Mouse (Mus musculus) cerebellum, postnatal 36 days (tissue): ENCODE data around the gene Atp5s.

Source experiments
- DNase-seq, 2 experiments: peaks; one replicate each; pipeline ENCODE4 v3.0.0; 2021 to 2022; ENCODE audit warnings: mixed read lengths in 2 of 2

Gene Atp5s

DNA sequence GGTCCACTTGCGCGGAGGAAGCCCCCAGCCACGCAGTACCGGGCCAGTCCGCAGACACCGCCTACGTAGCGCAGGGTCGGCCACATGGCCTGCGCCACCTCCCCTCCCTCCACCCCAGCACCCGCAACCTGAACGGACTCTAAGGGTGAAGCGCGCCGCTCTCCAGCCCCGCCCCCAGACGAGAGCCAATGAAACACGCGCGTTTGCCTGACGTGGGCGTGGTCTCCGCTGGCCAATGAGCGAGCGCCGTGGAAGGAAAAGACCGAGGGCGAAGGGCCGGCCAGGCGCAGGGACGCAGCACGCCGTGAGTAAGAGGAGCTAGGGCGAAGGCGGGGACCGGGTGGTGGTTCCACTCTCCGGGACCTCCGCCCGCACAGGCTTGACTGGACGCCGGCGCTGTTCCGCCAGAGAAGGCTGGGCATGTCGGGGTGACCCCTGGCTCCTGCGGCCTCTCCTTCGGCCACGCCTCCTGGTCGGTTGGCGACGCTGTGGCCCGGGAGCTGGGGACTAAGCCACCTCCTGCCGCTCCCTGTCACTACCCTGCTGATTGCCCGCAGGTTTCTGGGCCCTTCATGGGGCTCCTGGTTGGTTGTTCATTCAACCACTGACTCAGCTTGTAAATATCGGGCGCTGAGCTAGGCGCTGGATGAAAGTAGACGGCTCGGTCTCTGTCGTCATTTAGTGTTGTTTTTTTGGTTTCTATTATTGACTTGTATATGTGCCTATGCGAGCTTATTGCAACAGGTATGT is at the start of gene Atp5s, which contains the start of gene L2hgdh:
Gene Atp5s, plus strand, starts transcription at position 240 of the 750 bp plus-strand sequence.
Gene L2hgdh, minus strand, starts transcription at position 163 of the 750 bp plus-strand sequence.
- peak; percentile 96 for DNase-seq

DNA sequence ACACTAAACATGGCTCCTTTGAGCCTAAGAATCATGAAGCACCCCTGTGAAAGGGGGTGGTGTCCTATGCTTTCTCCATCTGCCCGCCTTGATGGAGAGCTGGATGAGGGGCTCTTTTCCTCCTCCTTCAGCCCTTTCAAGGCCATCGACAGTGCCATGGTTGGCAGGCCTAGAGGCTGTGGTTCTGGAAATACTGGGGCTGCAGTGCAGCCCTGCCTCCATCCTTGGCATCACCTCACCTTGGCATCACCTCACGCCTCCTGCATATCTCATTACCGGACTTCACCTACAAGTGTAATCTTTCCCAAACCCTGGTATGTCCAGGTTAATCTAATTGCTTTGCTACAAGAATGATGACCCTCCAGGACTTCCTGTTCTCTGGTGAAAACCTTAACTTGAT is 48.6 kb upstream of the Atp5s start:
- peak; percentile 34 to 46 for DNase-seq

DNA sequence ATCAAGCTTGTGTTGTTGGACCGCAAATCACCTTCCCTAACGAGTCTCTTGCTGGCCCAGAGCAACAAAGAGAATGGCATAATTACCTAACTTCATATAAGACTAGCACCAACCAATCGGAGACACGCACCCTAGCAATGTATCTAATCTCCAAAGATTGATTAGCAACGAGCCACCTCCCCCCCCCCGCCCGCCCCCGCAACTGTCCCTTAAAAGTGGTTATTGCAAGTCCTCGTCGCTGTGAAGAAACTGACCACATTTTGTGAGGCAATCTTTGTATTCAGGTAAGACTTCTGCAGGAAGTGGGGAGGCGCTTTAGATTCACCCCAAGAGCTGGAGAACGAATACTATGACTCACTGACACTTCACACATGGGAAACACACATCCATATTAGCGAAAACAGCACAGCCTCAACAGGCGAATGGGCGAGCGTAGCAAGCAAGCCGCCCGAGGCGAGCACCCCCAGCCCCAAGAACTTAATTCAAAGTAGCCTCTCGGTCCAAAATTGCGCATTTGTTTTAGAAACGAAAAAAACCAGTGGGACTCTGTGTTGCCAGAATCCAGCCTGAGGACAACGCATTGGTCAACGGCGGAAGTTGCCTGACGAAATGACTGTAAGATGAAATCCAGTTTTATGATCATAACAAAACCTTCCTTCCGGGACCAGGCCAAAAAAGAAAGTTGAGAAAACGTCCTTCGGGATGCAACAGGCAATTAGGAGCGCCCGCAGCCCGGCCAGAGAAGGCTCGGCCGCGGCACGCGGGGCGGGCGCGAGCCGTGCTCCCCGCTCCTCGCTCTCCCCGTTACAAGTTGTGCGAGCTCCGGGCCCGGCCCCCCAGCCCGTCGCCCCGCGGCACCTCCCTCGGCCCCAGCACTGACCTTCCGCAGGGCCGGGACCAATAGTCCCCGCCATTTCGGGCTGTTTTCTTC is 43.9 kb upstream of the Atp5s start:
- peak; percentile 46 to 49 for DNase-seq

DNA sequence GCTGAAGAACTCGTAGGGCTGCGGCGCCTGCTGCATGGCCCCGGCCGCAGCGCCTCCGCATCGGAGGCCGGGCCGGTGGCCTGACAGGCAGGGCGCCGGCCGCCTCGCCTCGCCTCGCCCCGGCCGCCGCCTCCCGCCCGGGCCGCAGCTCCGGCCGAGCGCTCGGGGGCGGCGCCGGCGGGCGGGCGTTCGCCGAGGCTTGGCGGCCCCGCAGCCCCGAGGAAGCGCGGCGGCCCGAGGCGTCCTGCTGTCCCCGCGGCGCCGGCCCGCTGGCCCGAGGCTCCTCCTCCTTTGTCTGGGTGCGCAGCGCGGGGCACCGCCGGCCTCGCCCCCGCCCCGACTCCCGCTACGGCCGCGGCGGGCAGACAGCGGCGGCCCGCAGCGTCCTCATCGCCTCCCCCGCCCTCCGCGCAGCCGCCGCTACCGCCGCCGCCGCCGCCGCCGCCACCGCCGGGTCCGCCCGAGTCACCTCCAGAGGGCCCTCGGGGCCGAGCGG is 43.1 kb upstream of the Atp5s start, which contains the start of gene Sos2:
Gene Sos2, minus strand, starts transcription at position 287 of the 496 bp plus-strand sequence.
- peak; percentile 61 to 76 for DNase-seq

GRCm38 (mm10) chr12:69682065-69682787 is 42.5 kb upstream of the Atp5s start:
- DNase-seq: peak; percentile 82 to 88

GRCm38 (mm10) chr12:69682788-69683419 is 41.8 kb upstream of the Atp5s start:
- no peak for DNase-seq

DNA sequence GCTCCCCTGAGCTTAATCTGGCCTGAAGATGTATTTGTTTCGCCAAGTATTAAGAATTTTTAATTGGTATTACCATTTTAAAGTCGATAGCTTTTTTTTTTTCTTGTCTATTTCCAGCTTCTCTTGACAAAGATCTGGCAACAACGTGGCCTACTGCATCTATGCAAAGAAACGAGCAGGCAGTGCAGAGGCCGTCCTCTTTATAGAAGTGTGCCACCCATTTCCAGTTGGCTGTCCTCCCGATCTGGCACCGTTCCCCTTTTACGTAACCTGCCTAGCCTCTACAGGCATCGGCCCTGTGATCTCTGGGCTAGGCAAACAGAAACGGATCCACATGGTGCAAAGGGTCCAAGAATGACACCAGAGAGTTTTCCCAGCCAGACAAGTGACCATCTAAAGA is 41.2 kb upstream of the Atp5s start:
- DNase-seq: peak; percentile 92 to 93

DNA sequence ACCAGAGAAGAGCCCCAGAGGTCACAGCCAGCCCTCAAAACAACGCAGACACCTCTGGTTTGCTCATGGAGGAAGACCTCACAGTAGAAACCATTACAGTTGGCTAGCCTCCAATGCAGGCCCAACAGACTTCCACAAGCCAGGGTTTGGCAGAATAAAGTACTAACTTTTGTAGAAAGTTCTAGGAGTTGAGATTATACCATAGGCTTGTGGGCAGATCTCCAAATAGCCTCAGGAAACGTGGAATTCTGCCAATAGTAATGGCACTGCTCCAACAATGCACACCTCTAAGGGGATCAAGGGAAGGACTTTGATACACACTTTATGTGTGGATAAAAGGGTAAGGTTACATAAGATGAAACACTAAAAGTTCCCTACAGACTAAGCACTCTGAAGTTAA is 36.4 kb upstream of the Atp5s start:
- DNase-seq: no peak

DNA sequence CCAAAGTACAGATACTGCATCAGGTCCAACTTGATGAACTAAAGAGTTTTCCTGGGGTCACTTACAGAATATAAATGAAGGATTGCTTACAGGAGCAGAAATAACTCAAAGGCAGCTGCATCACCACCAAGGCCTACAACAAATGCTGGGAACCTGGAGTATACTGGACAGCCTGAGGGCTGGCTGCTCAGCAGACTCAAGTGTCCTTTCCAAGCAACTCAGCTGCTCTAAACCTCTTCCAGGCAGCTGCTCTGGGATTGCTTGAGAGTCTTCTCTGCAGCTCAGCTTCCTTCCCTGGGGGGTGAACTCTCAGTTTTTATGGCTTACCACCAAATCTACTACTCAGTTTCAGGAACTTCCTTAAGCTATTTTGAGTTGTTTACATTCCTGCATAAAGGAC is 35.7 kb upstream of the Atp5s start:
- no peak for DNase-seq

DNA sequence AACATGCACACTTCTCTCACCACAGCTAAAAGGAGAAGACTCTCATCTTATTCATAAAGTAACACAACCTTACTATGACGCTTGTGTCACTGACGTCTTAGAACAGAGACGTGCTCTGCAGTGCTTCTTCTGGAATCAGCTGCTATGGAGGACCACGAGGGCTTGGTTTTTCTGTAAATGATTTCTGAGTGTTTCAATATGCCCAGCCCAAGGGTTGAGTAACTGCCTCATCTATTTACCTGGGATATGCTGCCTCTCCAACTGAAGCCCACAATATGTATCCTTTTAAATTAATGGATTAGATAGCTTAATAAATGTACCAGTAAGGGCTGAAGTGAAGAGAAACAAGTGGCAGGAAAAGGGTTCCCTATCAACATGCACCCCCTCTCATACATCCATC is 34.0 kb upstream of the Atp5s start:
- no peak for DNase-seq

DNA sequence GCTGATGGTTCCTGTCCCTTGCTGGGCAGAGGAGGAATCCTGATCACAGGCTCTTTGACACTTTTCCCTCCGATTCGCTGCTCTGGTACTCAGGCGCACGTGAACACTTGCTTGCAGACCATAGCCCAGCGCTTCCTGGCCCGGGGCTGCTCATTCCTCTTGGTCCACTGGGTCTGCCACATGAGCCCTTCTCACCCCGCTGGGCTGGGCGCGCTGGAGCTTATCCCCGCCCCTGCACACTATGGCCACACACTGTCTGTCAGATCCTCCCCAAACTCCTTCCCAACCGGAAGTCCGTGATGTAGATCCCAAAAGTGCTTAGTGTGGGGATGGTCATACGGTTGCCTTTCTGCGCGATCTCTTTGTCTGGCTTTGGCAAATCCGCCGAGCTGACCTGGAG is 31.3 kb upstream of the Atp5s start:
- no peak for DNase-seq

- DNase-seq: peak; percentile 34 to 61
Observed at GRCm38 (mm10) chr12:69696746-69697145, 28.0 kb upstream of the Atp5s start.

DNA sequence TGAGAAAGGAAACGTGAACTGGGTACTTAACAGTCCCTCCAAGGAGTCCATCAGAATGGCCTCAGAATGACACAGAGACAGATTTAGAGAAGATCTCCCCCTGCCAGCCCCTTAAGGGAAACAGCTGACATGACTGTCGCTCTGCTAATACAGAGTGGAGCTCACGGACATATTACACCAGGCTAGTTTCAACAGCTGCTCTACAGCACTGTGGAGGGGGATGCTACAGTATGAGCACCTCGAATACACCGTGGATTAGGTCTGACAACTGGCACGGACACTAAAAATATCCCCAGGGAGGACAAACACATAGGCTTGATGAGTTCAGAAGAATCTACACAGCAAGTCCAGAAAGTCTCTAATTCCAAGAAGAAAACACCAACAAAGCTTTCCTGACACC is 26.4 kb upstream of the Atp5s start:
- no peak for DNase-seq

DNA sequence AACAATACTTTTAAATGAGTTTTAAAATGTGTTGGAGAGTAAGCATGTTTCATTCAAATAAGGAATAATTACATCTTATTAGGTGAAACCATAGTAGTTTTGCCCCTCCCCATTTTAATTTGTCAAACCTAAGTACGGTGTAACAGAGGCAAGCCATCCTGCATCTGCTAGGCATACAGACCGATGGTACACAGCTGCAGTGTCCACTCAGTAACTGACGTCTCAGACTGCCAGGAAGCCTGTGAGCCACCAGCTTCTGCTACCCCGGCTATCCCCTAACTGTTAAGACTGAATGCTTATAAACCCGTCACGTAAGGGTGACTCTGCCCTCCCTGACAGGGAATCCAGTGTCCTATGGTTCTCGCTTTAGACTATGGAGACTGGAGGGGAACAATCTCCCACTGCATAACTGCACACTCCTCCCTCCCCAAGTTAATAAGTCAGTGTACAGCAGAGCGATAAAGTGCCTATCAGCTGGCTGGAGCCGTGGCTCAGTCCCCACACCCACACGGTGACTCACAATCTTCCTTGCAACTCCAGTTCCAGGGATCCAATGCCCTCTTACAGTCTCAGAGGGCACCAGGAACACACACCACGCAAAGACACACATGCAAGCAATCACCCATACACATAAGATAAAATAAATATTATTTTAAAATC is 19.8 kb upstream of the Atp5s start:
- DNase-seq: no peak

GRCm38 (mm10) chr12:69713628-69714027 is 11.1 kb upstream of the Atp5s start:
- DNase-seq: no peak

DNA sequence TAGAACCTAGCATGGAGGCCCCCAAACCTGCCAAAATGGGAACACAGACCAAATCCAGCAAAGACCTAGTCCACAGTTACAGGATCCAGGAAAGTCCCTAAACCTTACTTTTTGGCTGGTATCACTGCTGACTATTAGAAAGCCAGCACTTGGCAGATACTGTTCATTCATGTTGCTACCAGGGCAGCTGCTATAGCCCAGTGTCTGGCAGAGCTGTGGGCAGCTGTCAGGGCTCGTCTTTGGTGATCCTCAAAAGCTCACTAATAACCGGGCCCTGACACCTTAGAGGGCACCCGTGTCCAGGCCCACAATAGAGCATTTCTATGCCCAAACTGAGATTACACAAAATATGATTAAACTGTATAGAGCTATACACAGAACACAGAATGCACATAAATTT is 1.9 kb upstream of the Atp5s start:
- no peak for DNase-seq

- no peak for DNase-seq
Observed at GRCm38 (mm10) chr12:69723376-69723775, 1.4 kb upstream of the Atp5s start.

DNA sequence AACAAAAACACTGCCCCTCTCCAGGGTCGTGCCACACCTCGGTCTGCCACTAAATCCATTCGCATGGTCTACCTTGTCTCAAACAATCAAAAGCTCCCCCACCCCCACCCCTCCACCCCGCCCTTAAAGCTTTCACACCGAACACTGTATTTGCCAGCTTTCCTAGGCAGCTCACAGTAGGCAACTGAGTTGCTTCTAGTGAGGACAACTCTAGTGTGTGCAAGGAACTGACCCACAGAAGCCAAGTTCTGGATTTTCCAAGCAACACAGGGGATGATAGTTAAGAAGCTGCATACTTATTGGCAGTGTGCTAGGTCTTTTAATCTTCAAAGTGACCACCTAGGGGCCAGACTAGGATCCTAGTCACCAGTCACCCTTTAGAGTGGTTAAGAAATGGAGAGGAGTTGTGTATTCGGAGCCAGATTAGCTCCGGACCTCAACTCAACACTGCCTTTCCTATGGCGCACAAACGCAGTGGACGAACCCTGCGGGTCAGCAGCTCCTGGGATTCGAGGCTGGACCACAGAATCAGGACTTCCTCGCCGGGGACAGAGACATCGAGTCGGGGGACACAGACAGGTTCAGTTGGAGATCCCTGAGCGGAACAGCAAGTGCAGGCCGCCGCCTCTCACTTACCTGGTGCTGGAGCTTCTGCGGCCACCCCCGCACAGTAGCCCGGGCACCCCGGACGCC is 586 bp upstream of the Atp5s start:
- DNase-seq: no peak

DNA sequence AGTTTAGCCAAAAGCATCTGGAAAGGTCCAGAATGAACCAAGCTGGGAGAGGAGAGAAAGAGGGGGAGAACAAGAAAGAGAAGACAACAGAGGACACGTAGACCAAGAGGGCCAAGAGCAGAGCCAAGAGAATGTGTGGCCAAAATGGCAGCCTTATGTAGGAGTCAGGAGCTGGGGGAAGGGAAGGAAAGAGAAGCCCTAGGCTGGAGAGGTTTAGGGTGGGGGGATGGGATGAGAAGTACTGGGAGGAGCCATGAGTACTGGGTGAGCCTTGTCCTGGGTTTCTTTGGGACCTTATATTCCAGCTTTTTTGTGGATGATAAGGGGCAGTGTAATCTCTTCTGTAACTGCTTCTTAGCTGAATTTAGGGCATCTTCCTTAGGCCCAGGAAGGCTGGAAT is 4.5 kb downstream of the Atp5s start:
- no peak for DNase-seq

GRCm38 (mm10) chr12:69730306-69730705 is 5.6 kb downstream of the Atp5s start:
- DNase-seq: no peak

DNA sequence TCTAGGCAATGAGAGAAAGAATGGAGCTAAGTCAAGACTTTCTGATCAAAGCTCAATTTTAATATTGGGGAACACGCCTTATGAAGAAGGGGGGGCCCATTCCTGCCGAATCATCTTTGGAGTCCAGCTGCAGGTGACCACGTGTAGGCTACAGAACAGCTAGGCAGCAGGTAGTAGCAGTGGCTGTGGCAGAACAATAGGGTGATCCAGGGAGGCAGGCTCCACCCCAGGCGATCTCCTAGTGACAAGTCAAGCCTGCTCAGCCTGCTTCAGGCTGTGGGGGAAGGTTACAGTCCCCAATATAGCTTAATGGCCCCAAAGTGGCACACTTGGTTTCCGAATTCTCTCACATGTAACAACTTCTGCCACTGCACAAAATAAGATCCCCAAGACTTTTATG is 7.5 kb downstream of the Atp5s start:
- no peak for DNase-seq
